Mouse (Mus musculus) small intestine, adult 2 months (tissue): ENCODE results near the gene Sh3kbp1.

Experiments used
- CTCF ChIP-seq: fragments of 200-500 bp; IDR thresholded peaks from 2 replicates; pipeline ENCODE4 v1.5.1; 2012; ENCODE audit warnings: low read depth, mild to moderate bottlenecking, control low read depth, inconsistent platforms, low read length, moderate library complexity, mixed read lengths; ENCODE audit not compliant: insufficient replicate concordance, insufficient read length; ENCODE audit errors: extremely low read depth
- POLR2A ChIP-seq: fragments of 200-500 bp; IDR thresholded peaks from 2 replicates; pipeline ENCODE4 v1.6.1; 2012; ENCODE audit warnings: low read depth, mild to moderate bottlenecking, control low read depth, inconsistent platforms, low read length, moderate library complexity

DNA sequence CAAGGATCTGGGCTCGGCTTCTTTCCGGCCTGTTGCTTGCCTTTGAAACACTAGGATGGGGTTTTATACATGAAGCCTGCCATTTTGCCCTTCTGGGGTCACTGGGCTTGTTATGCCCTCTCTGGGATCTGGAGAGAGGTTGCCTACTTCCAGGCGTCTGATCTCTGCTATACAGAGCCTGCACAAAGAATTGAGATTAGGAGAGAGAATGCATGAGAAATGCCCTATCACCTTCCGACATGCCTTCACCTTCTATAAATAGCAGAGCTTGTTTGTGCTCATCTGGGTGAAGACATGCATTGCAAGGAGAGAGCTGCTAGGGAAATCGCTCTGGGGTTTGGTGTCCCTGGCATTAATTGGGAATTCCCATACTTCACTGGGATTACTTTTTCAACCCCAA lies 301.1 kb downstream of the Sh3kbp1 start:
- no peak for TF ChIP-seq CTCF
- TF ChIP-seq POLR2A = no peak
